Mouse (Mus musculus): ENCODE results near the gene Cpxm1.

- no peak for TF ChIP-seq POLR2A (IDR thresholded peaks at IDR 0.05; ENCODE audit: borderline replicate concordance, insufficient read depth, low read length)
- no peak for TF ChIP-seq CTCF (IDR thresholded peaks at IDR 0.05; ENCODE audit: borderline replicate concordance, insufficient read depth, low read depth, low read length)
These were observed 27.7 kb upstream of the Cpxm1 start for GRCm38 (mm10) chr2:130425112-130425511.
